Comparison of ENCODE assay signal across 9 mouse cellular contexts in genomic region chr4:140037784-140038387, GRCm38 (mm10).
DNase-seq lines count a peak whose midpoint lies in the region; ATAC-seq lines count a peak whose summit lies in the region.
"Had no signal": no experiment of that assay in that cellular context is flagged by ENCODE, and none has a peak within 500 bp of the region (broad histone marks: within the 10 kb centered on the region; RNA-seq: fewer than 3 reads in every experiment).

No protein-coding gene starts in this region.

- no peak for DNase-seq in intestine, embryonic 14.5 days (ENCODE audit: low spot score)
- no peak for DNase-seq in forebrain, embryonic 10.5 days (ENCODE audit: extremely low spot score, low spot score)
- DNase-seq in heart, postnatal 25 days (ENCODE audit: low spot score), result peak; percentile 8
- peak; percentile 47 to 59 for DNase-seq in kidney, postnatal 4 days
- peak; percentile 23 for DNase-seq in testis, postnatal 14 days (ENCODE audit: low spot score)
- DNase-seq in thymus, postnatal 0 days (ENCODE audit: low spot score), result no peak
- DNase-seq: liver, embryonic 13.5 days had no signal

- H3K27me3 ChIP-seq in intestine, embryonic 14.5 days (replicated peaks; ENCODE audit: control insufficient read depth, insufficient read depth, low read length), result peaks cover 36% of the 10 kb centered on the region
- H3K27me3 ChIP-seq in intestine, embryonic 16.5 days (replicated peaks; ENCODE audit: control insufficient read depth, insufficient read depth, low read length), result peaks cover 24% of the 10 kb centered on the region
- H3K27me3 ChIP-seq in forebrain, embryonic 10.5 days (ENCODE audit: poor library complexity, severe bottlenecking), result peaks cover 71% of the 10 kb centered on the region
- H3K27me3 ChIP-seq in midbrain, embryonic 16.5 days (ENCODE audit: control insufficient read depth, insufficient read depth, low read depth, low read length), result no peaks in the 10 kb centered on the region; the same call in 1 of the 2 replicates

- WGBS in intestine, embryonic 14.5 days, result 4% methylated on average over 13 of the region's 13 CpGs
- WGBS in intestine, embryonic 16.5 days, result 7% methylated on average over 13 of the region's 13 CpGs
- 2% methylated on average over 13 of the region's 13 CpGs for WGBS in forebrain, embryonic 10.5 days
- WGBS in midbrain, embryonic 16.5 days, result 5% methylated on average over 13 of the region's 13 CpGs

- ATAC-seq in intestine, embryonic 14.5 days (replicated peaks; ENCODE audit: low FRiP score, low TSS enrichment, low read depth), result 0 out of 2 replicates have a peak, but pooled peaks have one; percentile 53
- ATAC-seq in intestine, embryonic 16.5 days, result no peak
- ATAC-seq in midbrain, embryonic 16.5 days, result peak; percentile 54

- intact Hi-C loops in heart, postnatal 25 days (cut with DNase I), result no loop called here

- H3K36me3 ChIP-seq in intestine, embryonic 14.5 days (ENCODE audit: control insufficient read depth, insufficient read depth, low read length), result no peaks in the 10 kb centered on the region
- no peaks in the 10 kb centered on the region for H3K36me3 ChIP-seq in intestine, embryonic 16.5 days (ENCODE audit: control insufficient read depth, insufficient read depth, low read length)
- no peaks in the 10 kb centered on the region for H3K36me3 ChIP-seq in forebrain, embryonic 10.5 days (replicated peaks)
- no peaks in the 10 kb centered on the region for H3K36me3 ChIP-seq in midbrain, embryonic 16.5 days (ENCODE audit: control insufficient read depth, insufficient read depth, low read length)
- H3K36me3 ChIP-seq: liver, embryonic 13.5 days had no signal

- H3K4me3 ChIP-seq in intestine, embryonic 14.5 days (ENCODE audit: low read depth, low read length), result no peak overlapping the region
- no peak overlapping the region for H3K4me3 ChIP-seq in intestine, embryonic 16.5 days (ENCODE audit: low read length)
- H3K4me3 ChIP-seq in forebrain, embryonic 10.5 days, result peak overlapping the region; percentile 30
- no peak overlapping the region for H3K4me3 ChIP-seq in midbrain, embryonic 16.5 days (ENCODE audit: low read depth, low read length)
- H3K4me3 ChIP-seq: liver, embryonic 13.5 days had no signal

- H3K9me3 ChIP-seq in intestine, embryonic 14.5 days (ENCODE audit: control insufficient read depth, low read length), result 0 out of 2 replicates have a peak, but pooled peaks cover 6% of the 10 kb centered on the region
- H3K9me3 ChIP-seq in intestine, embryonic 16.5 days (ENCODE audit: control insufficient read depth, low read length), result peaks cover 8% of the 10 kb centered on the region
- peaks cover 11% of the 10 kb centered on the region for H3K9me3 ChIP-seq in forebrain, embryonic 10.5 days
- H3K9me3 ChIP-seq in midbrain, embryonic 16.5 days (replicated peaks; ENCODE audit: control insufficient read depth, low read length, poor library complexity, severe bottlenecking), result peaks cover 3% of the 10 kb centered on the region; the same call in 1 of the 2 replicates

- peak overlapping the region; percentile 27; the same call in 1 of the 2 replicates for H3K4me2 ChIP-seq in intestine, embryonic 14.5 days (ENCODE audit: low read length)
- H3K4me2 ChIP-seq in intestine, embryonic 16.5 days (ENCODE audit: low read depth, low read length), result no peak overlapping the region
- no peak overlapping the region for H3K4me2 ChIP-seq in midbrain, embryonic 16.5 days (ENCODE audit: low read length)
- H3K4me2 ChIP-seq: liver, embryonic 13.5 days had no signal

- H3K4me1 ChIP-seq in intestine, embryonic 14.5 days (replicated peaks; ENCODE audit: control insufficient read depth, insufficient read depth, low read length), result peaks cover 7% of the 10 kb centered on the region
- H3K4me1 ChIP-seq in intestine, embryonic 16.5 days (ENCODE audit: control insufficient read depth, insufficient read depth, low read length), result 0 out of 2 replicates have a peak, but pooled peaks cover 2% of the 10 kb centered on the region
- H3K4me1 ChIP-seq in forebrain, embryonic 10.5 days, result peaks cover 39% of the 10 kb centered on the region
- H3K4me1 ChIP-seq in midbrain, embryonic 16.5 days (ENCODE audit: control insufficient read depth, insufficient read depth, low read length), result peaks cover 24% of the 10 kb centered on the region
- H3K4me1 ChIP-seq: liver, embryonic 13.5 days had no signal

- H3K9ac ChIP-seq in intestine, embryonic 14.5 days (ENCODE audit: low read length), result no peak overlapping the region
- no peak overlapping the region for H3K9ac ChIP-seq in intestine, embryonic 16.5 days (ENCODE audit: low read depth, low read length)
- H3K9ac ChIP-seq in midbrain, embryonic 16.5 days (ENCODE audit: low read depth, low read length), result no peak overlapping the region
- H3K9ac ChIP-seq: liver, embryonic 13.5 days had no signal

- no peak overlapping the region for H3K27ac ChIP-seq in intestine, embryonic 14.5 days (ENCODE audit: low read depth)
- H3K27ac ChIP-seq in intestine, embryonic 16.5 days (ENCODE audit: low read length), result no peak overlapping the region
- H3K27ac ChIP-seq in forebrain, embryonic 10.5 days, result peak overlapping the region; percentile 70
- no peak overlapping the region for H3K27ac ChIP-seq in midbrain, embryonic 16.5 days (ENCODE audit: low read length)
- H3K27ac ChIP-seq: liver, embryonic 13.5 days had no signal

Comparison
In these comparisons a context has a peak if more than half of its experiments do, and no peak if none do; other contexts are left out.
1. DNase-seq: peak in heart, postnatal 25 days (single experiment), kidney, postnatal 4 days (2 of 2) and testis, postnatal 14 days (single experiment); none in intestine, embryonic 14.5 days (single experiment), forebrain, embryonic 10.5 days (single experiment) and thymus, postnatal 0 days (single experiment).